Mouse (Mus musculus) thymus, postnatal 14 days (tissue): ENCODE measurements around the gene Tmigd3.

Experiments
- DNase-seq: peaks from one replicate; pipeline ENCODE4 v3.0.0; 2021

Tmigd3 gene

GRCm38 (mm10) chr3:105877252-105877803 is 6.6 kb downstream of the Tmigd3 start:
- DNase-seq, result no peak

DNA sequence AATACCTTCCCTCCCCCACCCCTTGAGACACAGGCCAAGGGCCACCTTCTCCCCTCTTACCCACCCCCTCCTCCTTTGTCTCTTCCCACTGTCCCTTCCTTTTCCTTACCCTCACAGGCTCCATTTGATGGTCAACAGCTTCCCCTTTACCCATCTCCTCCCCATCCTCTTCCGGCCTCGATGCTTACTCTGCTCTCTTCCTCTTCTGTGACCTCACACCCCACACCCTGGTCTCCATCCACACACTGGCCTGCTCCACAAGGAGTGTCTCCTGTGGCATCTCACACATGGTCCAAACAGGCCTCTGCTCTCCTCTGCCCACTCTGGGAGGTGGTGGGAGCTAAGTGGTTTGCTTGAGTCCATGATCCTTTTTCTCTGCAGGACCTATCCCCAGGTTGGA is 7.2 kb downstream of the Tmigd3 start:
- no peak for DNase-seq

DNA sequence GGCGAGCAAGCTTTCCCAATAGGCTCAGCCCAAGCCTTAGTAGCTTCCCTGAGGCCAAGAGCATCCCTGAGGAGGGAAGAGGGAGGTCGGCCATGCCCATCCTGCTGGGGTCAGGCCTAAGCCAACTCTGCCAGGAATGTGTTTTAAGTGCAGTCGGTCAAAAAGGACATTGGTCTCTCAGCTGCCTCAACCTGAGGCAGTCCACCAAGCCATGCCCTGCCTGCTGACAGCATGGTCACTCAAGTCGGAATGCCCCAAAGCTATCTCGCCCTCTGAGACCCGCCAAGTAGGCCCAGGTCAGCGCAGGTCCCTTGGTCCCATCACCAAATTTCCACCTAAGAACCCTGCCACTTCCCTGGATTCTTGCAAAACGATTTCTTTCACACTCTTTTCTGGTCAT is 8.0 kb downstream of the Tmigd3 start:
- DNase-seq, result no peak

DNA sequence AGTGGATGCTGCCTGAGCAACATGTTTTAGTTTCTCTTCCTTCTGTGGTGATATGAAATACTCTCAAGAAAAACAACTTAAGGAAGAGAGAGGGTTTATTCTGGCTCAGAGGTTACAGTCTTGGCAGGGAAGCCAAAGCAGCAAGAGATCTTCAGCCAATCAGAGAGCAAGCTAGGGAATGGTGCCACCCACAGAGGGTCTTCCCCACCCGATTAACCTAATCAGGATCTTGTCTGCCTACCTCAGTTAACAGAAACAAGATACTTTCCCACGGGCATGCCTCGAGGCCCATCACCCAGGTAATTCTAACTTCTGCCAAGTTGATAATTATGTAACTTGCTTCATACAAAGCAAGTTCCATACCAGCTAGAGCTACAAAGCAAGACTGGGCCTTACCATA is 9.7 kb downstream of the Tmigd3 start:
- DNase-seq, result no peak

DNA sequence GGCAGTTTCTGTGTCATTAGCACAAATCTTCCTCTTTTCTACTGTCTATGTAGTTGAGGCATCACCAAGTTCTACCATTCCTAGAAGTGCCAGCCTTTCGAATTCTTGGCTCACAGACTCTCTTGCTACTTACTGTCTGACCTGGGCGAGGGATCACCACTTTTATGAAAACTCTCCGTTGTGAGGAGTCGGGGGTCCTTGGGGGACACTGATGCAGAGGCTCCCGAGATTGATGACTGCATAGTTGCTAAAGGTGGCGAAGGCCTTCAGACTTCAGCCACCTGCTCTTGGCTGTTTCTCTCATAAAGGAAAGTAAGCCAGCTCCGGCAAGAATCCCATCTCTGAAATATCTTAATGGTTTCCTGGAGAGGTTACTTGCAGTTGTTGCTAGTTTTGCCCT is 11.4 kb downstream of the Tmigd3 start:
- DNase-seq, result no peak

DNA sequence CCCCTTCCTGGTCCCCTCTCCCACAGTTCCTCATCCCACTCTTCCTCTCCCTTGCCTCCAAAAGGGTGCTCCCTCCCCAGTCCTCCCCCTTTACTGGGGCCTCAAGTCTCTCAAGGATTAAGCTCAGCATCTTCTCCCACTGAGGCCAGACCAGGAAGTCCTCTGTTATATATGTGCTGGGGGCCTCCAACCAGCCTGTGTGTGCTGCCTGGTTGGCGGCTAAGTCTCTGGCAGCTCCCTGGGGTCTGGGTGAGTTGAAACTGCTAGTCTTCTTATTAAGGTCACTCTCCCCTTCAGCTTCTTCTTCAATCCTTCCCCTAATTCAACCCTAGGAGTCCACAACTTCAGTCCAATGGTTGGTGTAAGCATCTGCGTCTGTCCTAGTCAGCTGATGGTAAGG is 12.4 kb downstream of the Tmigd3 start:
- DNase-seq, result no peak

DNA sequence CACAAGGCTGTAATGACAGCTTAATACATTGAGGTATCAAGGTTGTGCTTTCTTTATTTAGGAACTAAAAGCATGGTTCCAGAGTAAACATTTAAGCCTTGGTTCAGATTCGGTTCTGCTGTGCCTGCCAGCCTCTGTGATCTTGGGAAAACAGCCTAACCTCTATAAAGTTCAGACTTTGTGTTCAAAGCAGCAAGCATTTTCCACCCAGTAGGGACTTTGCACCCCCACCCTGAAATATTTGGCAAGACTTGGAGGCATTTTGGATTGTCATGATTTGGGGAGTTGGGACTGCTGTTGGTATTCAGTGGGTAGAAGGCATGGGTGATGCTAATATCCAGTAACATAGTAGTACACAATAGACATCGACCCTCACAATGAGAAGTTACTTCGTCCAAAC is 18.3 kb downstream of the Tmigd3 start:
- no peak for DNase-seq

DNA sequence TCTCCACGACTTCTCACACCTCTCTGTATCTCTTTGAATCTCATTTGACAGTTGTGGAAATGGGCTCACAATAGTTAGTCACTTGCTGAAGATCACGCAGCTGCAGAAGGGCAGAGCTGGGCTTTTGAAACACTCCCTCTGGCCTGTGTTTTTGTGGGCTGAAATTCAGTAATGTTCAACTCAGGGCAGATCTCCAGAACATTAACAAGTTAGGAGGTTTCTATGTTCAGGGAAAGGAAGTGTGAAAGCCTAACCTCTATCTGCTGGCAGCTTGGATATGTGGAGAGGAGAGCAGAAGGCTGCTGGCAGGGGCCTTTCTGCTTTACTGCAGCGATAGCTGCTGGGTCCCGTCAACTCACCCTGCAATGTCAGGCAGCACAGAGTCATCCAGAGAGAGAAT is 19.5 kb downstream of the Tmigd3 start:
- DNase-seq, result peak; percentile 33

- no peak for DNase-seq
Observed at GRCm38 (mm10) chr3:105891141-105891540, 20.4 kb downstream of the Tmigd3 start.

- DNase-seq, result peak; percentile 88
Observed at GRCm38 (mm10) chr3:105891760-105892571, 21.3 kb downstream of the Tmigd3 start.

GRCm38 (mm10) chr3:105892572-105893495 is 22.1 kb downstream of the Tmigd3 start:
- peak; percentile 85 for DNase-seq

GRCm38 (mm10) chr3:105893941-105894391 is 23.3 kb downstream of the Tmigd3 start:
- peak; percentile 38 for DNase-seq

DNA sequence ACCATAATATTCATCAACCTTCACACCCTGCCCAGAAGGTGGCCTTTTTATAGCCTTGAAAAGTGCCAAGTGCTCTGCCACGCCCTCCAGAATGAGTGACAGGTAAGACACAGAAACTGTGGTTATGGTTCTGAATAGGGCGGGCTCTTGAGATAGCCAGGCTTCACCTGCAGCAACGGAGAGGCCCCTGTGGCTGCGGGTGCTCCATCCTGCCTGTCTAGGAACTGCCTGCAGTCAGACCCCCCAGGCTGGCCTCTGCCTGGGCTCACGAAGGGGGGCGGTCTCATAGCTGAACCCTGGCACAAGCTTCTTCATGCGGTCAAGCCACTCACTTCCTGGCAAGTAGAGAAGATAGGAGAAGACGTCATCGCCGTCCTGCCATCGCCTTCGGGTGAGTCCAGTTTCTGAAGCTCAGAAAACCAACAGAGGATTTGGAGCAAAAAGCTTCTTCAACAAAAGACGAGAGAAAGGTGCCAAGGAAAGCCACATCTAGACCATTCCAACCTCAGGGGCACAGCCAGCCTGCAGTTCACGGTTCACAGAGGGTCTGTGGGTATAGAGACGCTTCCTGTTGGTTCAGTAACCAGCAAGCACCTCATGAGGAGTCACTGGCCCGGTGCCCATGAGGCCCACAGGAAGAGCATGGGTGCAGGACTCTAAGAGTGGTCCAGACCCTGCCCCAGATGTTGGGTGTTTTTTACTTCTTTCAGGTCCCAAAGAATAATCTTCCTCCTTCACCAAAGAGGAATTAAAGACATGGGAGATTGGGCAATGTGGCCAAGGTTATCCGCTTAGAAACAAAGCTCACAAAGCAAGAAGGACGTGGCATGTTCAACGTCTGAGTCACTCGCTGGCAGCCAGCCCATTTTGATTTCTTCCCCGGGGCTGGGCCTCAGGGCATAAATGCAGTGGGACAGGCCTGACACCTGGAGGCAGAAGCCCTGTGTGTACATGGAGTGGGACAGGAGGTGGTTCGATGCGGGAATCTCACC is 24.2 kb downstream of the Tmigd3 start:
- peak; percentile 88 for DNase-seq

DNA sequence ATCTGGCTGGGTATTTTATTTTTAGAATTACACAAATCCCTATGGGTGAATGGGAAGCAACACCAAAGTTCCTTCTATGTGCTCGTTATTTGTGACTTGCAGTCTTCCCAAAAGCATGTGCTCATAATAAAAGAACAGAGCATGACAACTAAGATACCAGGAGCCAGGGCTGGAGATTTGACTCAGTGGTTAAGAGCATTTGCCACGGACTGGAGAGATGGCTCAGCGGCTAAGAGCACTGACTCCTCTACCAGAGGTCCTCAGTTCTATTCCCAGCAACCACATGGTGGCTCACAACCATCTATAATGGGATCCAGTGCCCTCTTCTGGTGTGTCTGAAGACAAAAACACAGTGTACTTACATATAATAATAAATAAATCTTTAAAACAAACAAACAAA is 26.1 kb downstream of the Tmigd3 start:
- DNase-seq, result no peak

DNA sequence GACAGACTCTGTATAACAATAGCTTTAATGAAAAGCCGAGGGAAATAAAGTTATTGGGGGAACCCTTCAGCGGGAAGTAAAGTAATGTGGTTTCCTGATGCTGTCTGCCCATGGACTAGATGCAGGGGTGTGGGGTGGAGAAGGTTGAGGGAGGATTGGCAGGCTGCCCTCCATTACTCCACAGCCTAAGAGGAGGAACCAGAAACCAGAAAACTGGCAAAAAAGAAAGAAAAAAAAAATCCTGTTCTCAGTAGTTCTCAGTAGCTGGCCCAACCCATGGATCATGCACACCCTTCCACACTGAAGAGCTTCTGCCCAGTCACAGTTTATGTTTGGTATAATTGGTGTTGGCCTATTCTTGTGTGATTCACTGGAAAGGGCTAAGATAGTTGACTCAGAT is 27.6 kb downstream of the Tmigd3 start:
- DNase-seq, result no peak

- no peak for DNase-seq
Observed at GRCm38 (mm10) chr3:105898861-105899260, 28.2 kb downstream of the Tmigd3 start.

GRCm38 (mm10) chr3:105899394-105900147 is 28.9 kb downstream of the Tmigd3 start:
- peak; percentile 86 for DNase-seq

GRCm38 (mm10) chr3:105900266-105900665 is 29.6 kb downstream of the Tmigd3 start:
- DNase-seq, result no peak

- DNase-seq, result peak; percentile 28
Observed at GRCm38 (mm10) chr3:105900716-105901115, 30.0 kb downstream of the Tmigd3 start.

GRCm38 (mm10) chr3:105901468-105901867 is 30.8 kb downstream of the Tmigd3 start:
- DNase-seq, result no peak

DNA sequence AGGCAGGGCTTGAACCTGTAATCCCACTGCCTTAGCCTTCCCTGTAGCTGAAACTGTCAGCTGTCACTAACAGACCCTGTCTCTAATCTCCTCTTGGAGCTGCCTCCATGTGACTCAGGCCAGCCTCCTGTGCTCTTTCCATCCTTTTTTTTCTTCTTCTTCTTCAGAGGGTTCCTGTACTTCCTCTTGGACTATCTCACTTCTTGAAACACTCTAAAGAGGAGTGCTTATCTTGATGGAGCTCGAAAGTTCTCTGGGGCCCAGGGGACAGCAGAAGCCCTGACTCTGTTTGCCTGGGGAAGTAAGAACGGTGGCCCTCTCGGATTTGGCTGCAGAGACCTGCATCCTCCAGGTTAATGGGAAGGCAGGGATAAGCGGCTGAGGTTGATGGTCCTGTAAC is 33.5 kb downstream of the Tmigd3 start:
- DNase-seq, result no peak
